Mouse (Mus musculus): ENCODE measurements around the gene Filip1.

Gene Filip1

DNA sequence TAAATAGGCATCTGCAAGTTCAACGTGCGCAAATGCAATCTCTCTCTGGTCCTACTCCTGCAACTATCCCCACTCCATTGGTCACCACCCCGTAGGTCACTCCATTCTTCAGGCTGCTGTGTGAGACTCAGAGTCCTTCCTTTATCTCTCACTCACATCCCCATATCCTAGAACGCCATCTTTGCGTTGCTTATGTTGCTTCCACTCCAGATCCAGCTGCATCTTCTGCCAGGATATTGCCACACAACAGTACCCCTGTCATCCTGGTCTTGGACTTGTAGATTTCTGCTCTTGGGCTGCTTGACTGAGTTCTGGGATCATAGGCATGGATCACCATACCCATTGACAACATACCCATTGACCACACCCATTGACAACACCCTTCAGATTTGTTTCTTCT is 62.0 kb downstream of the Filip1 start:
- no peak for DNase-seq (ENCODE audit: extremely low read depth, insufficient read length, low spot score)

- no peak for DNase-seq (ENCODE audit: extremely low read depth, insufficient read length, low spot score)
Measured at GRCm38 (mm10) chr9:79950038-79950437, 62.6 kb downstream of the Filip1 start.

GRCm38 (mm10) chr9:79948376-79948775 is 64.3 kb downstream of the Filip1 start:
- no peak for DNase-seq (ENCODE audit: extremely low read depth, insufficient read length, low spot score)

DNA sequence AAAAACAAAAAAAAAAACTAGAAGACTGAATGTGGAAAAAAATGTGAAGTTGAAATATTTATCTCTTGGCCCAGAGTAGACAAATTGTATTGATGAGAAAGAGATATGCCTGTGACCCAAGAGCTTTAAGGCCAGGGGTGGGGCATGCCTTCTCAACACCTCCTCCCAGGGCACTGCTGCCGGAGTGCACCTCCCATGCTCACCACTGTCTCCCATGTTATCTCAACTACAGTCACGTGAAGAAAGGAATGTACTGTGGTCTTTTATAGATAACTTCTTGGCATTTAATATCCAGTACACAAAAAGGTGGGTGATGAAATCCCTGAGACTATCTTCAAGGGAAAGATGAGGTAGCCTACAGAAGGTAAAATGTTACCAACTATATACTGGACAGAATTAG is 64.7 kb downstream of the Filip1 start:
- no peak for DNase-seq (ENCODE audit: extremely low read depth, insufficient read length, low spot score)

- DNase-seq (ENCODE audit: extremely low read depth, insufficient read length, low spot score): no peak
Measured at GRCm38 (mm10) chr9:79947414-79947813, 65.2 kb downstream of the Filip1 start.

DNA sequence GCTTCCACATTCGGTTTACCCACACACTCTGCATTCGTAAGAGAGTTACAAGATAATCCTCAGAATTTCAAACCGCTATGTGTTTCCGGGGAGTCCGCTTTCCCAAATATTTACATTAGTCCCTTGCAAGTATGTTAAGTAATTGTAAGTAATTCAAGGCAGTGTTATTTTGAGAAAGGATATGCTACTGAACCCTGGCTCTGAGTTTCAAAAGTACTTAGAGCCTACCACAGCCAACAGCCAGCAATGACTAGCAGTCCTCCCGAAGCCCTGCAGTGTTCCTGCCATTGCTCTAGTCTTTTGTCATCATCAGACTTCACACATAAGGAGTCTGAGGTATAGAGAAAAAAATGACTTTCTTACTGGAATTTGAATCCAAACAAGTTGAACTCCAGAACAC is 67.8 kb downstream of the Filip1 start:
- no peak for DNase-seq (ENCODE audit: extremely low read depth, insufficient read length, low spot score)

DNA sequence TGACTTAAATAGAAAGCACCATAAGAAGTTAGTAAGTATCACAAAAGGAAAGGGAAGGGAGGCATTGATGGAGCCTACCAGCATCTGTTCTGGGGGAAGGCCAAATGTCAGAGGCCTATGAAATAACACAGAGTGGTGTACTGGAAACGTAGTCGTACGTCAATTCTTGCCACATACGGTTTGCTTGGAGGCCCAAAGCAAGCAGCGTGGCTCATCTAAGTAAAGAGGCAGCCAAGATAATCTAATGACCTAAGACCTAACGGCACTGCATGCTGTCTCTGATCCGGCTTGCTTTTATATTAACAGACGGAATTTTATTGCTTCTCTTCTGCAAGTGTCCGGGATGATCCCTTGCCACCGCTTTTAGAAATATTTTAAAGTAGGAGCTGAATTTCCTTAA is 68.7 kb downstream of the Filip1 start:
- DNase-seq (ENCODE audit: extremely low read depth, insufficient read length, low spot score): no peak

- DNase-seq (ENCODE audit: extremely low read depth, insufficient read length, low spot score): no peak
Measured at GRCm38 (mm10) chr9:79938416-79939206, 74.0 kb downstream of the Filip1 start.

GRCm38 (mm10) chr9:79937570-79937969 is 75.1 kb downstream of the Filip1 start:
- DNase-seq (ENCODE audit: extremely low read depth, insufficient read length, low spot score): no peak

DNA sequence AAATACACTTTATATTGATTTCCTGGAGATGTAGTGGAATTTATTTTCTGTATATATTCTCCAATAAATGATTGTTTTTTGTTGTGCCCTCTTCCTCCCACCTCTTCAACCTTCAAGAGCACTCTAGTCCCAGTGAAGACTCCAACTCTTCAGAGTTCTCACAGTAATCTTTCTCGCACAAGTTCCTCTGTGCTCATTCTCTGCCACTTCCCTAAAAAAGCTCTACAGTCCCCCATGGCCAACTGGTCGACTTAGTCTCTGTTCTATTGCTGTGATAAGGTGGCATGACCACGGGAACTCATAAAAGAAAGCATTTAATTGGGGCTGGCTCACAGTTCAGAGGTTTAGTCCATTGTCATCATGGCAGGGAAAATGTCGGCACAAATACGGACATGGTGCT is 80.1 kb downstream of the Filip1 start:
- DNase-seq (ENCODE audit: extremely low read depth, insufficient read length, low spot score): no peak

GRCm38 (mm10) chr9:79928092-79928491 is 84.6 kb downstream of the Filip1 start:
- no peak for DNase-seq (ENCODE audit: extremely low read depth, insufficient read length, low spot score)

DNA sequence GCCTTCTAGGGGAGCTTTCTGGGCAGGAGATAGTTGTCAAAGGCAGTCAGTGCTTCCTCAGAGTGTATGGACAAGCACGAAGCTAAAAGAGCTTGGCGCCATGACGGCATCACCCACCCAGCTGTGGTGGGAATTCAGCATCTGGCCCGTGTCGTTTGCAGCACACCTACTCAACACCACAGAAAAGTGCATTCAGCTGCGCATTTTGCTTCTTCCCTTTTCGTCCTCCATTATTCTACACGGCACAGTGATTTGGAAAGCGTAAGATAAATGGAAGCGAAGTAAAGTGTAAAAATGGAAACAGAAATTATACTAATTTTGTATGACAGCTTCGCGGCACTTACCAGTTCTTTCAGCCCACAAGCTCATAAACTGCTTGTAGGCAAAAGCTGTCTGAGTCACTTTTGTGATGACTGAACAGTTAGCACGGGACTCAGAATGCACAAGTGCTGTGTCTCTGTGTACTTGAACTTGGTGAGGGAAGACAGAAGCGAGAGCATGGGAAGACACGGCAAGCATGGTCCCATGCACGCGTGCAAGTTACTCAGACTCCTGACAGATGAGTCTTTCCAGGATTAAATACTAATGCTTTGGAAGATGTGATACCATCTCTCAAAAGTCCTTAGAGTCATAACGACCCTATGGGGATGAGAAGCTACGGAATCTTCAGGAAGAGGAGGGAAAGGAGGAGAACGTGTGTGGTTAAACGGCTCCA is 85.3 kb downstream of the Filip1 start:
- no peak for DNase-seq (ENCODE audit: extremely low read depth, insufficient read length, low spot score)

DNA sequence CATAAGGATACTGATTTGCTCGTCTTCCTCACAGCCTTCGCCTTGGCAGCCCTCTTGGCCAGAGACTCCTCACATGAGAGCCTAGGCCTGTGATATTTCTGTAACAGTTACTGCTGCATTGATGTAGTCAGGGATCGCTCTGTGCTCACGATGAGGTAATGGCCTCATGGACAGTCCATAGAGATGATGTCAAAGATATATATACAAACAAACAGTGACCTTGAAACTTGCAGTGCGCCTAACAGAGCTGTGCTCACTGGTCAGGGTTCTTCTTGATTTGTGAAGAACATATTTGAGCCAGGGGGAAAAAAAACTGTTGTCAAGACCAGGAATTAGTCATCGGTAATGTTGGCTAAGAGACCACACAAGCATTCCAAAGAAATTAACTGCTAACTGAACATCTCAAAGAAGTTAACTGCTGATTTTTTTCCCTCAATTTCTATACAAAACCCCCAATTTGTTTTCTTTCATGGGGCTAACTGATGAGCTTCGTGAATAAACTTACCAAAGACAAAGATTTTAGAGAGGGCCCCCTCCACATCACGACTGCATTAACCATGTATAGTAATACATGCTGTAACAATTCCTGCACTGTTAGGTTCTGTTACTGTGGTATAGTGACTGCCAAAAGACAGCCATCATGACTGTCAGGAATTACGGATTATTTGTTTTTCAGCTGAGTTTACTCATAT is 86.0 kb downstream of the Filip1 start:
- peak; percentile 23 for DNase-seq (ENCODE audit: extremely low read depth, insufficient read length, low spot score)

DNA sequence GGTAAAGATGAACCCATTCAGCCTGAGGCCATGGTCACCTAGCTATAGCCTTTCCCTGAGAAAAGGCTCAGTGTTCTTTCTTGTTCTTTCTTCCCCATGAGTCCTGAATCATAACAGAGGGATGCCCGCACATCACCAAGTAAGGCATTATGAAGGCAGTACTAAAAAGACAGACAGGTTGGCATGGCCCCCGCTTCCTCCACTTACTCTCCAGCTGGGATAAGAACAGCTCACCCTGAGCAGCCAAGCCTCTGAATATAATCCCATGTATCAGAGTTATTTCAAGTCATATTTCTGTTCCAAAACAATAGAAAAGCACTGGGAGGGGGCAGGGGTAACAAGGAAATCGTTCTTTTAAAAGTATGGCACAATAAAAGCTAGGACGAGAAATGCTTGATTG is 86.7 kb downstream of the Filip1 start:
- DNase-seq (ENCODE audit: extremely low read depth, insufficient read length, low spot score): no peak

GRCm38 (mm10) chr9:79923262-79923661 is 89.4 kb downstream of the Filip1 start:
- DNase-seq (ENCODE audit: extremely low read depth, insufficient read length, low spot score): no peak

DNA sequence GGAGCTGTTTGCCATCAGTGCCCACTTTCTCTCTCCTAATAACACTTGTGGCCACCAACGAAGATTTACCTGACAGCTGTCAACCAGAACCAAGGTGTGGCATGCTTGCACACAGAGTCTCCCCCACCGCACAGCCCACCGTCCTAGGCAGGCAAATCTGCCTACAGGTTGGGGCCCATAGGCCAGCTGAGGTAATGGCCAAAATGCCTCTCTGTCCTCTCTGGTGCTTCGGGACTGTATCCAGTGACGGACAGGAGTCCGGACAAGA is 90.2 kb downstream of the Filip1 start:
- DNase-seq (ENCODE audit: extremely low read depth, insufficient read length, low spot score): no peak

GRCm38 (mm10) chr9:79921701-79922492 is 90.8 kb downstream of the Filip1 start:
- no peak for DNase-seq (ENCODE audit: extremely low read depth, insufficient read length, low spot score)

DNA sequence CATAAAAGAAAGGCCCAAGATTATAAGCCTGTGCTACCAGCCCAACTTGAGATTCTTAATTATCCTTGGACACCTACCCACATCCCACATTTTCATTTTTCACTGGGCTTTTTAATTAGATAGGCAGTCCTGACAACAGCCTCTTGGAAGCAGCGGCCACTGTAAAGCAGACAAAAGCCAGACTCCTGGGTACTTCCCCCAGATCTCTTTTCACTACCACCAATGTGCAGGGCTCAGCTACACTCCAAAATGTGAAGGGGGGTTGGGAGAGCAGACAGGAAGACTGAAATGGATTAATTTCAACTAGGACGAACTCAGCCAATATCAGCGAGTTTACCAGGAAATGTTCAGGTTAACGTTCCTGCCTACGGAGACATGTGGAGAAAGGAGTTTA is 92.1 kb downstream of the Filip1 start:
- DNase-seq (ENCODE audit: extremely low read depth, insufficient read length, low spot score): no peak

DNA sequence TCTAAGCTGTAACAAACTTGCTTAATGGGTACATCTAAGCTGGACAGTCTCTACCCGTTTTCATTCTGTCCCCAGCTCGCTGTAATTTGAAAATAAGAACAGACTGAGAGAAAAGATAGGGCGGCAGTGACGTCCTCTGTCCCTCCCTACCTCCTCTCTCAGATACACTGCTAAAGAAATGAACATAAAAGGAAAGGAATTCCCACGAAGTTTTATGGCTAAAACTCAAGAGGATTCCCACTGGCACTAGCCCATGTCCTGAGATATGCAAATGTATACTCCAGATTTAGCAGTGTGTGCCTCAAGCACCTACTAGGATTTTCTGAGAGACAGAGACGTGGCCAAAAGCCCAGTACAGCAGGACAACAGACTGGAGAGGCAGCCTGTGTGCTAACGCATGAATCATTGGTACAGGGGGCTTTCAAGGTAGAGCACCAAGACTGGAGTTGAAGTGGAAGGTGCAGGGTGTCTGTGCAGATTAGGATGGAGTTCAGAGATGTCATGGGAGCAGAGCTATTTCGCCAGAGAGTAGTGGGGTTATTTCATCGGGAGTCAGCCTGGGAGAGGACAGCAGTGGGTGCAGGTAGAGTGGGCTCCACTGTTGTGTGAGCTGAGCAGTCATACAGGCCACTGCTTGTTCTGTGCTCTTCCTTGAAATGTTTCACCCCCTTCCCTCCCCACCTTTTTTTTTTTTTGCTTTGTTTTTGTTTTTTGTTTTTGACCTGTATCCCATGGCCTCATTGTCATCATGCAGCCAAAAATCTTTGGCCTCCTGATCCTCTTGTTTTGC is 92.7 kb downstream of the Filip1 start:
- no peak for DNase-seq (ENCODE audit: extremely low read depth, insufficient read length, low spot score)

GRCm38 (mm10) chr9:79919303-79919721 is 93.3 kb downstream of the Filip1 start:
- DNase-seq (ENCODE audit: extremely low read depth, insufficient read length, low spot score): no peak
